Mouse (Mus musculus) kidney, adult 2 months (tissue): ENCODE results near the gene Plscr5. TPM values are rescaled to one million over a fixed set of nuclear protein-coding genes. Genes with fewer than 3 reads are reported as not detected.
"Not testable (repeated sequence)": the region's sequence is repeated elsewhere in the genome, so short reads cannot be mapped to it uniquely, and the experiment has no call there.

Experiments used
- DNase-seq: peaks from one replicate; pipeline ENCODE4 v3.0.0; 2021
- H3K27ac ChIP-seq: fragments of 200-500 bp; 2 replicates; pipeline ENCODE4 v1.5.1; 2012; ENCODE audit warnings: low read depth, low read length, control low read depth, inconsistent platforms; ENCODE audit not compliant: insufficient read depth
- H3K27me3 ChIP-seq: fragments of 200-500 bp; replicated peaks from 2 replicates; pipeline ENCODE4 v1.6.1; 2012; ENCODE audit warnings: mild to moderate bottlenecking, moderate library complexity, low read length, inconsistent platforms; ENCODE audit not compliant: control insufficient read depth, insufficient read depth
- H3K36me3 ChIP-seq: fragments of 200-500 bp; 2 replicates; pipeline ENCODE4 v1.6.1; 2012; ENCODE audit warnings: mild to moderate bottlenecking, moderate library complexity, low read length, inconsistent platforms; ENCODE audit not compliant: control insufficient read depth, insufficient read depth
- H3K4me1 ChIP-seq: fragments of 200-500 bp; 2 replicates; pipeline ENCODE4 v1.6.1; 2011; ENCODE audit warnings: low read length; ENCODE audit not compliant: control insufficient read depth, insufficient read depth
- H3K4me3 ChIP-seq: fragments of 200-500 bp; 2 replicates; pipeline ENCODE4 v1.5.1; 2011; ENCODE audit warnings: mild to moderate bottlenecking, low read depth, low read length, control low read depth; ENCODE audit not compliant: insufficient read depth
- CTCF ChIP-seq: fragments of 200-500 bp; conservative IDR thresholded peaks from 2 replicates; pipeline ENCODE4 v1.5.1; 2011; ENCODE audit warnings: low read depth, mild to moderate bottlenecking, control low read depth, low read length, moderate library complexity, mixed read lengths; ENCODE audit not compliant: insufficient read depth, insufficient read length
- POLR2A ChIP-seq: fragments of 200-500 bp; IDR thresholded peaks from one replicate; pipeline ENCODE4 v1.6.1; 2011; ENCODE audit warnings: low read depth, low read length, control low read depth
- WGBS: fragments of 180-500 bp; shearing (Covaris S2); methylation state at CpG from one replicate; pipeline ENCODE4 v1.1.7; 2018; 5-methylcytosine and 5-hydroxymethylcytosine counted together
- polyA plus RNA-seq: library from polyadenylated mRNA; depleted of rRNA; stranded (reverse); fragments of >200 nt; gene quantifications from 2 replicates; pipeline ENCODE4 v1.2.3, GENCODE M21; 2012; rRNA removed

The Plscr5 gene
- not detected in 2 replicates for polyA plus RNA-seq

DNA sequence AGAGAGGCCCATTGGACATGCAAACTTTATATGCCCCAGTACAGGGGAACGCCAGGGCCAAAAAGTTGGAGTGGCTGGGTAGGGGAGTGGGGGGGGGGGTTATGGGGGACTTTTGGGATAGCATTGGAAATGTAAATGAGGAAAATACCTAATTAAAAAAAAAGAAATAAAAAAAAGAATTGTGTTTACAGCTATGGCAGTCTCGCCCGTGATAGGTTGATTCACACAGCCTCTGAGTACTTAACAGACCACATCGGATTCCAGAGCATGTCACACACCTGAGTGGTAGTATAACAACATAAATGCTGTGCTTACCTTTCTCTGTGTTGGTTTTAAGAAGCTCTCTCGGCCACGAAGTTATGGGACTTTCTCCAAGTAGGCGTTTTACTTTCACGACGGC is at the start of gene Plscr5:
Plscr5 (plus strand) TSS at position 301 of the 400 bp plus-strand sequence.
- WGBS, result 61% methylated on average over 9 of the region's 9 CpGs

GRCm38 (mm10) chr9:92147555-92148248 is 45.0 kb upstream of the Plscr5 start:
- no peaks in the 10 kb centered on the region for H3K36me3 ChIP-seq
- no peaks in the 10 kb centered on the region for H3K4me1 ChIP-seq
- H3K4me3 ChIP-seq, result no peak overlapping the region
- DNase-seq, result peak; percentile 45
- H3K27me3 ChIP-seq, result no peaks in the 10 kb centered on the region
- TF ChIP-seq POLR2A (no peak), CTCF (0 out of 2 replicates have a peak, but pooled peaks have one; percentile 10)
- no peak overlapping the region for H3K27ac ChIP-seq
- 18% methylated on average over 7 of the region's 7 CpGs for WGBS

More for the DNA sequence above, at the start of gene Plscr5:
- not testable (repeated sequence) for H3K4me1 ChIP-seq, H3K27ac ChIP-seq, H3K4me3 ChIP-seq, H3K27me3 ChIP-seq, DNase-seq, H3K36me3 ChIP-seq

DNA sequence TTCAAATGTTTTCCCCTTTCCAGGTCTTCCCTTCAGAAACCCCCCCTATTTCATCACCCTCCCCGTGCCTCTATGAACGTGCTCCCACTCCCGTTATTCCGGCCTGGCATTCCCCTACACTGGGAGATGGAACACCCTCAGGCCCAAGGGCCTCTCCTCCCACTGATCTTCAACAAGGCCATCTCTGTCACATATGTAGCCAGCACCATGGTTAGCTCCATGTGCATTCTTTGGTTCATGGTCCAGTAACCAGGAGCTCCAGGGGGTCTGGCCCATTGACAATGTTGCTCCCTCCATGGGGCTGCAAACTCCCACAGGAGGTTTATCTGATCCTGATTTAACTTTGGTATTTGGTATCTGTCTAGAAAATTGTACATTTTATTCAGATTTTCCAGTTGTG is 30.5 kb upstream of the Plscr5 start:
- Histone ChIP-seq H3K27ac (no peak overlapping the region), H3K4me1 (no peaks in the 10 kb centered on the region), H3K4me3 (no peak overlapping the region), H3K27me3 (no peaks in the 10 kb centered on the region), H3K36me3 (no peaks in the 10 kb centered on the region)
- DNase-seq, result peak; percentile 8
- WGBS, result 62% methylated on average over 4 of the region's 4 CpGs
- no peak for TF ChIP-seq CTCF
- TF ChIP-seq POLR2A, result no peak

DNA sequence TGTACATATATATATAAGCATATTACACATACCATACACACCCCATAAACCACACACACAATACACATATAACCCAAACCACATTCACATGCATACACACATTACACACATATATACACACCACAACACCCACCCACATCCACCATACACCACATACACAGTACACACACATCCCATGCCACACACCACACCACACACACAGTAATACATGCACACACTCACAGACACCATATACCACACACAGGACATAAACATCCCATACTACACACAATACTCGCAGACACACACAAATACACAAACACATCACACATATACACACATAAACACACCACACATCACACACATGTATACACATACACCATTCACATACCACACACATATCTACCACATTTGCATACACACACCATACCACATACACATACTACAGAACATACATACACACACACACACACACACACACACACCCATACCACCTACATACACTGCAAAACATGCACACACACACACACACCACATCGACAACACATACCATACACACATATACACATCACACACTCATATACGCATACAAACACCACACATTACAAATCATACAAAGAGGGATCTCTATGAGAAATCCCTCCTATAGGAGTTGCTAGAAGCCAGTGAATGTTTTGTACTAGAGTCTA is 19.3 kb upstream of the Plscr5 start:
- Histone ChIP-seq H3K27ac (no peak overlapping the region), H3K27me3 (no peaks in the 10 kb centered on the region), H3K4me1 (no peaks in the 10 kb centered on the region), H3K4me3 (no peak overlapping the region), H3K36me3 (no peaks in the 10 kb centered on the region)
- no peak for DNase-seq
- TF ChIP-seq CTCF, result no peak
- TF ChIP-seq POLR2A, result no peak
- 93% methylated on average over 3 of the region's 3 CpGs for WGBS

DNA sequence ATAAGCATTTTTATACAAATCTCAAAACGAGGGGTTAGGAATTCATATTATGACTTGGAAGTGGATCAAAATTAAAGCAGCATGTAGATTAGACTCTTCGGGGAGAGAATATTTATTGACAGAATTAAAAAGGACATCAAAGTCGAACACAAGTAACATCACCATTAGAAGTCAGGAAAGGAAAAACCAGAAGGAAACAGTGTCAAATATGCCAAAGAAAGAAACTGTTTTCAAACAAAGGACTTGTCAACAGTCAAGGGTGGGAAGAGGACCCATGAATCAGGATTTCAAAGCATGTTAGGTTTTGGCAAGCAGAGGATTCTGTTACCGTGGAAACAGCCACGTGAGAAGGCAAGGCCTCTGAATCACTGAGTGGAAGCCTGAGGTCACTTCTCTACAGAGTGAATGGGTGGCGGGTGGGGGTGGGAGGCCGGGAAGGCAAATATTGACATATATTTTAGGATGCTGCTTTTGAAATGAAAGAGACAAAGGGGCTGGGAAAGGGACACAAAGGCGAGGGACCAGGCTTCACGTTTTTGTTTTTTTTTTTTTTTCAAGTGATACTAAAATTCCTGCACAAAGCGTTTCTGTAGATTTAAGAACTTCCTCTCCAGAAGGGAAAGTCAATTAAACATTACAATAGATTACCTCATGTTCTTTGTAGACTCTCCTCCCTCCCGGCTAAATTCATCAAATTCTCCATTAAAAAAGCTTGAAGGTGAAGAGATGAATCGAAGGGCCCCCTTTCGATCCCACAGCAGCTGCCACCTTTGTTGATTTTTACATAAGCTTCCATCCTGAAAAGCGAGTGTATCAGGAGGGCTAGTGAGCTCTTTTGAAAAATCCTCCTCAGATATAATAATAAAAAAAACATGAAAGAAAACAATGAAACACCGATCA is 18.3 kb upstream of the Plscr5 start:
- H3K36me3 ChIP-seq, result no peaks in the 10 kb centered on the region
- no peaks in the 10 kb centered on the region for H3K27me3 ChIP-seq
- peak; percentile 33 for DNase-seq
- H3K4me3 ChIP-seq, result no peak overlapping the region
- no peak for TF ChIP-seq CTCF
- TF ChIP-seq POLR2A, result no peak
- 56% methylated on average over 15 of the region's 15 CpGs for WGBS
- H3K4me1 ChIP-seq, result no peaks in the 10 kb centered on the region
- no peak overlapping the region for H3K27ac ChIP-seq

DNA sequence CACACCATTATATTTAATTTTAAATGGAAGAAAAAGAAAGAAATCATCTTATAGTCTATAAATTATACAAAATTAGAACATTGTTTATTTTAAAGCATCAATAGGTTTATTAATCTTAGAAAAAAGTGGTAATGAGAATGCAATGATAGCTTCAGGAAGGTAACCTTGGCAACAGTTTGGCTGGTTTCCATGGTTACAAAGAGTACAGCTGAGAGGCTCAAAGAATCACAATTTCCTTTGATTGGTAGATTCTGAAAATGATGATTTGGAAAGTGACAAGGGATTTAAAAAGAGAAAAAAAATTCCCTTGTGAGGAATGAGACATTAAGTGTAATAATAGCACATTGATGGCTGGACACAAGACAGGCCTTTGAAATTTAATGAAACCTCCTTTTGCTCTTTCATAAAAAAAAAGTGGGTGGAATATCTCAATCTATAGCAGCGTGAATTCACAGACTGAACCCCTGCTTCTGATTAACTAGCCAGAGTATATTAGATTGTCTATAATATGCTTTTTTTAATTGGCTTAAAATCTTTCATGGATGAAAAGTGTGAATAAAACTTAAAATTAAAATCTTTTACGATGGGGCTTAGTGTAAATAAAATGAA is 13.8 kb upstream of the Plscr5 start:
- no peak overlapping the region for H3K4me3 ChIP-seq
- TF ChIP-seq POLR2A (no peak), CTCF (no peak)
- WGBS, result 88% methylated on average over 2 of the region's 2 CpGs
- no peaks in the 10 kb centered on the region for H3K4me1 ChIP-seq
- H3K27ac ChIP-seq, result no peak overlapping the region
- H3K36me3 ChIP-seq, result no peaks in the 10 kb centered on the region
- no peak for DNase-seq
- H3K27me3 ChIP-seq, result no peaks in the 10 kb centered on the region
